Mouse (Mus musculus): ENCODE measurements around the gene Rpe65. TPM values are rescaled to one million over a fixed set of nuclear protein-coding genes. Genes with fewer than 3 reads are reported as not detected.
A peak's percentile ranks its signal among the peaks of the same experiment; 100 is the strongest.

Gene Rpe65
- polyA plus RNA-seq (2014; fragmentation: Nextera tagmentation; extraction: Ambion mirVana) = 0.15 TPM in 1 of 2 replicates, not detected in the other

- DNase-seq (ENCODE audit: low spot score) = no peak
- H3K9me3 ChIP-seq (ENCODE audit: control insufficient read depth, low read length) = no peaks in the 10 kb centered on the region
- ATAC-seq (replicated peaks; ENCODE audit: low FRiP score) = no peak
- H3K4me3 ChIP-seq (ENCODE audit: low read depth, low read length) = no peak within 1 kb of the TSS
- no peak within 1 kb of the TSS for H3K9ac ChIP-seq (ENCODE audit: low read length)
- H3K36me3 ChIP-seq (ENCODE audit: control insufficient read depth, insufficient read depth, low read length) = no peaks in the 10 kb centered on the region
- H3K4me1 ChIP-seq (replicated peaks; ENCODE audit: control insufficient read depth, insufficient read depth, low read length) = no peaks in the 10 kb centered on the region
- H3K27me3 ChIP-seq (ENCODE audit: control insufficient read depth, insufficient read depth, low read length) = no peaks in the 10 kb centered on the region
- WGBS = 72% methylated on average over 1 of the region's 1 CpGs
- H3K27ac ChIP-seq (ENCODE audit: low read depth, low read length) = no peak within 1 kb of the TSS
- no peak within 1 kb of the TSS for H3K4me2 ChIP-seq (ENCODE audit: low read depth, low read length, severe bottlenecking)
Measured at GRCm38 (mm10) chr3:159598875-159599274, at the start of gene Rpe65. Gene Rpe65, plus strand, starts transcription at chr3:159599175.

GRCm38 (mm10) chr3:159550224-159550623 is 48.8 kb upstream of the Rpe65 start:
- 0 out of 2 replicates have a peak, but pooled peaks have one; percentile 18 for ATAC-seq (replicated peaks; ENCODE audit: low FRiP score)
- H3K27me3 ChIP-seq (ENCODE audit: control insufficient read depth, insufficient read depth, low read length) = no peaks in the 10 kb centered on the region

DNA sequence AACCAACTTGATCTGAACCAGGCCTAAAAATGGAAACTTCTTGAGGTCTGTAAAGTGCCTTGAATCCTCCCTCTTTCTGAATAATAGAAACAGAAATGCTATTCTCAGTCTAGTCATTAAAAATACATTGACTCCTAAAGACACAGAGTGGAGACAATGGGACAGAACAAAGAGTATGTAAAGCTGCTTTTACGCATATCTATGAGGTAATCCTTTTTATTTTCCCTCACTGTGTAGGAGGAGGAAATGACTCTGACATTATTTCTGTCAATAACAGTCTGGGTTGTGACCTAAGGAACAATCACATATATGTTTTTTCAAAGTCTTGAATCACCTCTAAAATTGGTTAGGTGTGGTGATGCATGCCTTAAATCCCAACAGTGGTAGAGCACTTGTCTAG is 16.0 kb downstream of the Rpe65 start:
- no peak for DNase-seq (ENCODE audit: low spot score)
- H3K27ac ChIP-seq (ENCODE audit: low read depth, low read length) = no peak overlapping the region
- H3K36me3 ChIP-seq (ENCODE audit: control insufficient read depth, insufficient read depth, low read length) = no peaks in the 10 kb centered on the region
- no peak overlapping the region for H3K4me2 ChIP-seq (ENCODE audit: low read depth, low read length, severe bottlenecking)
- ATAC-seq (replicated peaks; ENCODE audit: low FRiP score) = no peak
- no peaks in the 10 kb centered on the region for H3K9me3 ChIP-seq (ENCODE audit: control insufficient read depth, low read length)
- 80% methylated on average over 1 of the region's 1 CpGs for WGBS
- no peak overlapping the region for H3K9ac ChIP-seq (ENCODE audit: low read length)
- H3K4me3 ChIP-seq (ENCODE audit: low read depth, low read length) = no peak overlapping the region
- H3K4me1 ChIP-seq (replicated peaks; ENCODE audit: control insufficient read depth, insufficient read depth, low read length) = no peaks in the 10 kb centered on the region
- no peaks in the 10 kb centered on the region for H3K27me3 ChIP-seq (ENCODE audit: control insufficient read depth, insufficient read depth, low read length)

More at GRCm38 (mm10) chr3:159550224-159550623, 48.8 kb upstream of the Rpe65 start:
- DNase-seq (ENCODE audit: low spot score) = no peak
- no peak overlapping the region for H3K4me2 ChIP-seq (ENCODE audit: low read depth, low read length, severe bottlenecking)
- no peak overlapping the region for H3K9ac ChIP-seq (ENCODE audit: low read length)
- H3K4me3 ChIP-seq (ENCODE audit: low read depth, low read length) = no peak overlapping the region
- H3K4me1 ChIP-seq (replicated peaks; ENCODE audit: control insufficient read depth, insufficient read depth, low read length) = no peaks in the 10 kb centered on the region
- H3K36me3 ChIP-seq (ENCODE audit: control insufficient read depth, insufficient read depth, low read length) = no peaks in the 10 kb centered on the region
- H3K9me3 ChIP-seq (ENCODE audit: control insufficient read depth, low read length) = no peaks in the 10 kb centered on the region
- H3K27ac ChIP-seq (ENCODE audit: low read depth, low read length) = no peak overlapping the region

DNA sequence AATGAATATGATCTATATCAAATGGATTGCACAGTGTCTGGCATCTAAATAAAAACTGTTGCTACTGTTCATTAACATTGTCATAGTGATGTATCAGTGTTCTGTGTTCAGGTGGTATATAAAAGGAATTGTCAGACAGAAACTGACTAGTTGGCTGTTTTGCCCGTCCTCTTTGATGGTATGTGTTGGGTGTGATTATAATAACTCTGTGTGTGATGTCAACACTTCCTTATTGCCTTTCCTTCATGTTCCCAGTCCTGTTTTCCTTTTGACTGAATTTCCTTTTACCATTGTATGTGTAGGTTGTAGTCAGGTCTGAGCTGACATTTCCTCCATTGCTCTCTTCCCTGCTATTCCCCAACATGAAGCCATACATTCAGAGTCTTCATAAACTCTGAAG is 22.1 kb downstream of the Rpe65 start:
- no peak overlapping the region for H3K4me3 ChIP-seq (ENCODE audit: low read depth, low read length)
- no peak overlapping the region for H3K4me2 ChIP-seq (ENCODE audit: low read depth, low read length, severe bottlenecking)
- no peak overlapping the region for H3K27ac ChIP-seq (ENCODE audit: low read depth, low read length)
- no peaks in the 10 kb centered on the region for H3K4me1 ChIP-seq (replicated peaks; ENCODE audit: control insufficient read depth, insufficient read depth, low read length)
- no peak for ATAC-seq (replicated peaks; ENCODE audit: low FRiP score)
- 76% methylated on average over 1 of the region's 1 CpGs for WGBS
- H3K36me3 ChIP-seq (ENCODE audit: control insufficient read depth, insufficient read depth, low read length) = no peaks in the 10 kb centered on the region
- no peak for DNase-seq (ENCODE audit: low spot score)
- no peaks in the 10 kb centered on the region for H3K27me3 ChIP-seq (ENCODE audit: control insufficient read depth, insufficient read depth, low read length)
- no peak overlapping the region for H3K9ac ChIP-seq (ENCODE audit: low read length)
- H3K9me3 ChIP-seq (ENCODE audit: control insufficient read depth, low read length) = no peaks in the 10 kb centered on the region

DNA sequence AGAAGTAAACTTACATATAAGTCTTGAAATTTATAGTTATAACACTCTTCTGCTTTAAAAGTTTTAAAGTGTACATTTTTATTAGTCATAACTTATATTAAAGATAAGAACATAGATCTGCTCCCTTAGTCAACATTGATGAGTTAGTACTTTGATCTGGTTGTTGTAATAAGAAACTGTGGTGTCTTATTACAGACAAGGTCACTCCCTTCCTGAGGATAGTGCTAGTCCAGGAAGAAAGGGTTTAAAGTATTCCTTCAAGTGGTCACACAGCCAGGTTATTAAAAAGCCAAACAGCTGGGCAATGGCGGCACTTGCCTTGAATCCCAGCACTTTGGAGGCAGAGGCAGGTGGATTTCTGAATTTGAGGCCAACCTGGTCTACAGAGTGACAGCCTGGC is 25.0 kb downstream of the Rpe65 start:
- 84% methylated on average over 1 of the region's 1 CpGs for WGBS

GRCm38 (mm10) chr3:159660741-159661140 is 61.8 kb downstream of the Rpe65 start:
- WGBS = 62% methylated on average over 1 of the region's 1 CpGs
- H3K4me1 ChIP-seq (replicated peaks; ENCODE audit: control insufficient read depth, insufficient read depth, low read length) = no peaks in the 10 kb centered on the region
- H3K4me2 ChIP-seq (ENCODE audit: low read depth, low read length, severe bottlenecking) = no peak overlapping the region
- H3K9ac ChIP-seq (ENCODE audit: low read length) = no peak overlapping the region
- no peak for ATAC-seq (replicated peaks; ENCODE audit: low FRiP score)
- H3K27ac ChIP-seq (ENCODE audit: low read depth, low read length) = no peak overlapping the region
- no peaks in the 10 kb centered on the region for H3K9me3 ChIP-seq (ENCODE audit: control insufficient read depth, low read length)
- no peaks in the 10 kb centered on the region for H3K27me3 ChIP-seq (ENCODE audit: control insufficient read depth, insufficient read depth, low read length)
- DNase-seq (ENCODE audit: low spot score) = no peak
- H3K36me3 ChIP-seq (ENCODE audit: control insufficient read depth, insufficient read depth, low read length) = no peaks in the 10 kb centered on the region
- no peak overlapping the region for H3K4me3 ChIP-seq (ENCODE audit: low read depth, low read length)

More for the DNA sequence above, 25.0 kb downstream of the Rpe65 start:
- Histone ChIP-seq H3K4me2 (ENCODE audit: low read depth, low read length, severe bottlenecking) (no peak overlapping the region), H3K36me3 (ENCODE audit: control insufficient read depth, insufficient read depth, low read length) (no peaks in the 10 kb centered on the region), H3K27ac (ENCODE audit: low read depth, low read length) (no peak overlapping the region), H3K4me3 (ENCODE audit: low read depth, low read length) (no peak overlapping the region), H3K9me3 (ENCODE audit: control insufficient read depth, low read length) (no peaks in the 10 kb centered on the region), H3K4me1 (replicated peaks; ENCODE audit: control insufficient read depth, insufficient read depth, low read length) (no peaks in the 10 kb centered on the region), H3K27me3 (ENCODE audit: control insufficient read depth, insufficient read depth, low read length) (no peaks in the 10 kb centered on the region), H3K9ac (ENCODE audit: low read length) (no peak overlapping the region)
- ATAC-seq (replicated peaks; ENCODE audit: low FRiP score) (no peak), DNase-seq (ENCODE audit: low spot score) (no peak)

- no peaks in the 10 kb centered on the region for H3K27me3 ChIP-seq (ENCODE audit: control insufficient read depth, insufficient read depth, low read length)
- H3K9me3 ChIP-seq (ENCODE audit: control insufficient read depth, low read length) = no peaks in the 10 kb centered on the region
- H3K9ac ChIP-seq (ENCODE audit: low read length) = no peak overlapping the region
- DNase-seq (ENCODE audit: low spot score) (no peak), ATAC-seq (replicated peaks; ENCODE audit: low FRiP score) (no peak)
- H3K4me3 ChIP-seq (ENCODE audit: low read depth, low read length) = no peak overlapping the region
- 70% methylated on average over 1 of the region's 1 CpGs for WGBS
- H3K4me2 ChIP-seq (ENCODE audit: low read depth, low read length, severe bottlenecking) = no peak overlapping the region
- no peaks in the 10 kb centered on the region for H3K4me1 ChIP-seq (replicated peaks; ENCODE audit: control insufficient read depth, insufficient read depth, low read length)
- H3K36me3 ChIP-seq (ENCODE audit: control insufficient read depth, insufficient read depth, low read length) = no peaks in the 10 kb centered on the region
- no peak overlapping the region for H3K27ac ChIP-seq (ENCODE audit: low read depth, low read length)
Measured at GRCm38 (mm10) chr3:159663333-159663732, 64.4 kb downstream of the Rpe65 start.

Other genes starting within 250 kb of the Rpe65 start
- 33.9 and 39.3 TPM in 2 replicates for gene Depdc1a, start 103.7 kb upstream of the Rpe65 start, polyA plus RNA-seq (2014; fragmentation: Nextera tagmentation; extraction: Ambion mirVana)
- 120 and 127 TPM in 2 replicates for gene Wls, start 240.5 kb downstream of the Rpe65 start, polyA plus RNA-seq (2014; fragmentation: Nextera tagmentation; extraction: Ambion mirVana)